ENCODE assay signal across 9 mouse cellular contexts in genomic region chr17:29136236-29136635, GRCm38 (mm10). TPM values are rescaled to one million over a fixed set of nuclear protein-coding genes. Genes with fewer than 3 reads are reported as not detected.
DNase-seq lines count a peak whose midpoint lies in the region; ATAC-seq lines count a peak whose summit lies in the region.
"Had no signal": no experiment of that assay in that cellular context is flagged by ENCODE, and none has a peak within 500 bp of the region (broad histone marks: within the 10 kb centered on the region; RNA-seq: fewer than 3 reads in every experiment).

No protein-coding gene starts in this region.

- H3K9me3 ChIP-seq in midbrain, embryonic 10.5 days (replicated peaks), result no peaks in the 10 kb centered on the region
- H3K9me3 ChIP-seq in midbrain, embryonic 16.5 days (replicated peaks; ENCODE audit: control insufficient read depth, low read length, poor library complexity, severe bottlenecking), result no peaks in the 10 kb centered on the region
- H3K9me3 ChIP-seq: lung, embryonic 15.5 days had no signal

- no peak overlapping the region for H3K4me2 ChIP-seq in midbrain, embryonic 16.5 days (ENCODE audit: low read length)
- H3K4me2 ChIP-seq: lung, embryonic 15.5 days had no signal

- 77% methylated on average over 6 of the region's 6 CpGs for WGBS in midbrain, embryonic 10.5 days
- 70% methylated on average over 6 of the region's 6 CpGs for WGBS in midbrain, embryonic 16.5 days

- peaks cover 26% of the 10 kb centered on the region for H3K4me1 ChIP-seq in midbrain, embryonic 10.5 days
- H3K4me1 ChIP-seq in midbrain, embryonic 16.5 days (ENCODE audit: control insufficient read depth, insufficient read depth, low read length), result no peaks in the 10 kb centered on the region
- H3K4me1 ChIP-seq: lung, embryonic 15.5 days had no signal

- no peaks in the 10 kb centered on the region for H3K36me3 ChIP-seq in midbrain, embryonic 10.5 days
- no peaks in the 10 kb centered on the region for H3K36me3 ChIP-seq in midbrain, embryonic 16.5 days (ENCODE audit: control insufficient read depth, insufficient read depth, low read length)
- H3K36me3 ChIP-seq: lung, embryonic 15.5 days had no signal

- no peak for ATAC-seq in midbrain, embryonic 16.5 days

- H3K27me3 ChIP-seq in midbrain, embryonic 10.5 days (ENCODE audit: low read depth, poor library complexity, severe bottlenecking), result no peaks in the 10 kb centered on the region
- no peaks in the 10 kb centered on the region for H3K27me3 ChIP-seq in midbrain, embryonic 16.5 days (ENCODE audit: control insufficient read depth, insufficient read depth, low read depth, low read length)
- H3K27me3 ChIP-seq: lung, embryonic 15.5 days had no signal

- H3K27ac ChIP-seq in midbrain, embryonic 10.5 days (replicated peaks), result peak overlapping the region; percentile 46
- no peak overlapping the region for H3K27ac ChIP-seq in midbrain, embryonic 16.5 days (ENCODE audit: low read length)
- H3K27ac ChIP-seq: lung, embryonic 15.5 days had no signal

- intact Hi-C loops in heart, postnatal 14 days (cut with DNase I), result no loop called here

- H3K4me3 ChIP-seq in midbrain, embryonic 10.5 days, result no peak overlapping the region
- H3K4me3 ChIP-seq in midbrain, embryonic 16.5 days (ENCODE audit: low read depth, low read length), result no peak overlapping the region
- H3K4me3 ChIP-seq: lung, embryonic 15.5 days had no signal

- DNase-seq in midbrain, embryonic 10.5 days (ENCODE audit: low spot score), result no peak
- DNase-seq in cerebellum, adult 9-10 months, result peak; percentile 58
- peak; percentile 79 to 89 for DNase-seq in heart, postnatal 14 days
- DNase-seq in lung, postnatal 4 days, result peak; percentile 44 to 66
- DNase-seq in embryo, embryonic 11 days, result no peak
- no peak for DNase-seq in frontal cortex, postnatal 25 days (ENCODE audit: low spot score in 2 of 2)
- DNase-seq in left cerebral cortex, adult 9 months (ENCODE audit: low spot score in 2 of 2), result no peak

- no peak overlapping the region for H3K9ac ChIP-seq in midbrain, embryonic 16.5 days (ENCODE audit: low read depth, low read length)
- H3K9ac ChIP-seq: lung, embryonic 15.5 days had no signal

RNA-seq across cellular contexts. Expression of gene Rab44, which starts 22.3 kb away (rescaled TPM):
- polyA plus RNA-seq in midbrain, embryonic 10.5 days (2016; fragmentation: Nextera tagmentation; extraction: Ambion mirVana), result 0.06 and 0.47 TPM in 2 replicates
- 0.08 and 0.17 TPM in 2 replicates for polyA plus RNA-seq in midbrain, embryonic 16.5 days (2015; fragmentation: Nextera tagmentation; extraction: Ambion mirVana)
- total RNA-seq in heart, postnatal 14 days (2021), result under 1 TPM; 0.73 to 0.76 TPM

RNA-seq across cellular contexts. Expression of gene Cdkn1a, which starts 45.5 kb away (rescaled TPM):
- polyA plus RNA-seq in midbrain, embryonic 10.5 days (2016; fragmentation: Nextera tagmentation; extraction: Ambion mirVana), result 19.1 and 24.8 TPM in 2 replicates
- 115 and 148 TPM in 2 replicates for polyA plus RNA-seq in midbrain, embryonic 16.5 days (2015; fragmentation: Nextera tagmentation; extraction: Ambion mirVana)
- 100 to 1,000 TPM; 105 to 121 TPM for total RNA-seq in heart, postnatal 14 days (2021)

Comparison
In these comparisons a context has a peak if more than half of its experiments do, and no peak if none do; other contexts are left out.
1. DNase-seq: peak in cerebellum, adult 9-10 months (single experiment), heart, postnatal 14 days (2 of 2) and lung, postnatal 4 days (2 of 2); none in midbrain, embryonic 10.5 days (single experiment), embryo, embryonic 11 days (single experiment), frontal cortex, postnatal 25 days (0 of 2) and left cerebral cortex, adult 9 months (0 of 2).